Mouse (Mus musculus) brown adipose tissue, adult 24 weeks (tissue): ENCODE measurements at regions not wholly inside any gene's neighbourhood (a gene's known extent, or its start where the extent isn't known, plus 50 kb on each side); places are given as distances from the start of the nearest gene placed in this dataset.
A peak's percentile ranks its signal among the peaks of the same experiment; 100 is the strongest.

Source experiments
- H3K27ac ChIP-seq: fragments of 200-500 bp; replicated peaks from 2 replicates; pipeline ENCODE4 v1.5.1; 2012; ENCODE audit warnings: low read depth, mild to moderate bottlenecking, low read length
- H3K4me1 ChIP-seq: fragments of 200-500 bp; 2 replicates; pipeline ENCODE4 v1.6.1; 2012; ENCODE audit warnings: low read length, mixed read lengths; ENCODE audit not compliant: control insufficient read depth, insufficient read depth, insufficient read length
- H3K4me3 ChIP-seq: fragments of 200-500 bp; 2 replicates; pipeline ENCODE4 v1.5.1; 2012; ENCODE audit warnings: low read depth, mild to moderate bottlenecking, low read length, moderate library complexity; ENCODE audit not compliant: insufficient read depth

- no peak overlapping the region for H3K27ac ChIP-seq
- no peaks in the 10 kb centered on the region for H3K4me1 ChIP-seq
- H3K4me3 ChIP-seq: no peak overlapping the region
Observed at GRCm38 (mm10) chr12:73491370-73491769, 54.8 kb downstream of the Tmem30b start.

- H3K4me3 ChIP-seq: no peak overlapping the region
- H3K27ac ChIP-seq: peak overlapping the region; percentile 99; the same call in 1 of the 2 replicates
- H3K4me1 ChIP-seq: peaks cover 12% of the 10 kb centered on the region
Observed at GRCm38 (mm10) chr12:73482858-73483257, 63.3 kb downstream of the Tmem30b start.

- Histone ChIP-seq H3K4me3 (no peak overlapping the region), H3K27ac (peak overlapping the region; percentile 99), H3K4me1 (peaks cover 14% of the 10 kb centered on the region)
Observed at GRCm38 (mm10) chr12:73482275-73482674, 63.9 kb downstream of the Tmem30b start.

GRCm38 (mm10) chr12:73481705-73482104, 64.5 kb downstream of the Tmem30b start:
- Histone ChIP-seq H3K4me1 (peaks cover 14% of the 10 kb centered on the region), H3K27ac (peak overlapping the region; percentile 99), H3K4me3 (no peak overlapping the region; the same call in 1 of the 2 replicates)

- Histone ChIP-seq H3K4me3 (no peak overlapping the region; the same call in 1 of the 2 replicates), H3K27ac (peak overlapping the region; percentile 99), H3K4me1 (peaks cover 18% of the 10 kb centered on the region)
Observed at GRCm38 (mm10) chr12:73481165-73481564, 65.0 kb downstream of the Tmem30b start.

GRCm38 (mm10) chr12:73480610-73480971, 65.6 kb downstream of the Tmem30b start:
- Histone ChIP-seq H3K4me3 (no peak overlapping the region), H3K4me1 (peaks cover 19% of the 10 kb centered on the region), H3K27ac (peak overlapping the region; percentile 97)

- no peak overlapping the region for H3K4me3 ChIP-seq
- peaks cover 19% of the 10 kb centered on the region for H3K4me1 ChIP-seq
- H3K27ac ChIP-seq: peak overlapping the region; percentile 97
Observed at GRCm38 (mm10) chr12:73479932-73480609, 66.1 kb downstream of the Tmem30b start.

- H3K4me1 ChIP-seq: peaks cover 19% of the 10 kb centered on the region
- H3K4me3 ChIP-seq: no peak overlapping the region
- H3K27ac ChIP-seq: peak overlapping the region; percentile 97
Observed at GRCm38 (mm10) chr12:73478641-73479040, 67.6 kb downstream of the Tmem30b start.

GRCm38 (mm10) chr12:73476421-73476858, 69.8 kb downstream of the Tmem30b start:
- Histone ChIP-seq H3K4me1 (peaks cover 21% of the 10 kb centered on the region), H3K4me3 (no peak overlapping the region), H3K27ac (peak overlapping the region; percentile 20; the same call in 1 of the 2 replicates)

- no peak overlapping the region for H3K27ac ChIP-seq
- H3K4me3 ChIP-seq: no peak overlapping the region
- peaks cover 18% of the 10 kb centered on the region for H3K4me1 ChIP-seq
Observed at GRCm38 (mm10) chr12:73475774-73476173, 70.4 kb downstream of the Tmem30b start.

GRCm38 (mm10) chr12:73475020-73475419, 71.2 kb downstream of the Tmem30b start:
- H3K4me1 ChIP-seq: peaks cover 16% of the 10 kb centered on the region
- no peak overlapping the region for H3K27ac ChIP-seq
- H3K4me3 ChIP-seq: no peak overlapping the region

- no peak overlapping the region for H3K4me3 ChIP-seq
Observed at GRCm38 (mm10) chr12:73473111-73473510, 73.1 kb downstream of the Tmem30b start.

GRCm38 (mm10) chr12:73471966-73472365, 74.2 kb downstream of the Tmem30b start:
- H3K4me1 ChIP-seq: peaks cover 7% of the 10 kb centered on the region; the same call in 1 of the 2 replicates
- peak overlapping the region; percentile 38 for H3K4me3 ChIP-seq
- H3K27ac ChIP-seq: peak overlapping the region; percentile 76

More at GRCm38 (mm10) chr12:73473111-73473510, 73.1 kb downstream of the Tmem30b start:
- peaks cover 10% of the 10 kb centered on the region; the same call in 1 of the 2 replicates for H3K4me1 ChIP-seq
- H3K27ac ChIP-seq: no peak overlapping the region

GRCm38 (mm10) chr12:73466484-73466883, 79.7 kb downstream of the Tmem30b start:
- H3K4me1 ChIP-seq: peaks cover 8% of the 10 kb centered on the region
- H3K27ac ChIP-seq: peak overlapping the region; percentile 77
- no peak overlapping the region for H3K4me3 ChIP-seq

GRCm38 (mm10) chr12:73465975-73466374, 80.2 kb downstream of the Tmem30b start:
- Histone ChIP-seq H3K4me3 (no peak overlapping the region), H3K27ac (no peak overlapping the region; the same call in 1 of the 2 replicates)

GRCm38 (mm10) chr12:73464311-73464710, 81.9 kb downstream of the Tmem30b start:
- no peak overlapping the region for H3K4me3 ChIP-seq
- H3K27ac ChIP-seq: peak overlapping the region; percentile 19; the same call in 1 of the 2 replicates
- peaks cover 10% of the 10 kb centered on the region for H3K4me1 ChIP-seq

More at GRCm38 (mm10) chr12:73465975-73466374, 80.2 kb downstream of the Tmem30b start:
- H3K4me1 ChIP-seq: peaks cover 8% of the 10 kb centered on the region
